Mouse (Mus musculus): ENCODE results near the gene Notch1.

GRCm38 (mm10) chr2:26500027-26500598 lies 16.4 kb downstream of the Notch1 start:
- TF ChIP-seq CTCF (conservative IDR thresholded peaks at IDR 0.05; ENCODE audit: insufficient read depth, insufficient read length, low read depth, low read length) = no peak
- TF ChIP-seq POLR2A (IDR thresholded peaks at IDR 0.05; ENCODE audit: low read depth, low read length) = no peak

Data from kidney, adult 2 months (tissue).